Mouse (Mus musculus) urinary bladder, postnatal 14 days (tissue): ENCODE data around the gene Dmwd.
A peak's percentile ranks its signal among the peaks of the same experiment; 100 is the strongest.

Experiments
- DNase-seq: peaks from one replicate; pipeline ENCODE4 v3.0.0; 2021; ENCODE audit warnings: low spot score

Gene Dmwd

DNA sequence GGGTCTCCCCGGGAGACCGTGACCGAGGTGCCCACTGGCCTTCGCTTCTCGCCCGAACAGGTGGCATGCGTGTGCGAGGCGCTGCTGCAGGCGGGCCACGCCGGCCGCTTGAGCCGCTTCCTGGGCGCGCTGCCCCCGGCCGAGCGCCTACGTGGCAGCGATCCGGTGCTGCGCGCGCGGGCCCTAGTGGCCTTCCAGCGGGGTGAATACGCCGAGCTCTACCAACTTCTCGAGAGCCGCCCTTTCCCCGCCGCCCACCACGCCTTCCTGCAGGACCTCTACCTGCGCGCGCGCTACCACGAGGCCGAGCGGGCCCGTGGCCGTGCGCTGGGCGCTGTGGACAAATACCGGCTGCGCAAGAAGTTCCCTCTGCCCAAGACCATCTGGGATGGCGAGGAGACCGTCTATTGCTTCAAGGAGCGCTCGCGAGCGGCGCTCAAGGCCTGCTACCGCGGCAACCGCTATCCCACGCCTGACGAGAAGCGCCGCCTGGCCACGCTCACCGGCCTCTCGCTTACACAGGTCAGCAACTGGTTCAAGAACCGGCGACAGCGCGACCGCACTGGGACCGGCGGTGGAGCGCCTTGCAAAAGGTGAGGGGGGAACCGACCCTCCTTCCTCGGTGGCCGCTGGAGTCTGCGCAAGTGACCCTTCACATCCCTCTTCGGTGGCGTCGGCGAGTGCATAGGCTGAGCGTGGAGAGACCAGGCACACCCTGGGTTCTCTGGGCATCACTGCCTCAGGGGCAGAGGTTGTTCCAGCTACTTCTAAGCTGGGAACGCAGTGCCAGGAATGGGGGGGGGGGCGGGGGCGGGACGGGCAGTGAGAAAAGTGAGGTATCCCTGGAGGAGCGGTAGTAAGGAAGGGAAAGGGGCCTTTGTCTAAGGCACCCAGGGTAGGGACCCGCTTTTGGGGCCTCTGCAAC is 19.1 kb downstream of the Dmwd start:
- peak; percentile 55 for DNase-seq

DNA sequence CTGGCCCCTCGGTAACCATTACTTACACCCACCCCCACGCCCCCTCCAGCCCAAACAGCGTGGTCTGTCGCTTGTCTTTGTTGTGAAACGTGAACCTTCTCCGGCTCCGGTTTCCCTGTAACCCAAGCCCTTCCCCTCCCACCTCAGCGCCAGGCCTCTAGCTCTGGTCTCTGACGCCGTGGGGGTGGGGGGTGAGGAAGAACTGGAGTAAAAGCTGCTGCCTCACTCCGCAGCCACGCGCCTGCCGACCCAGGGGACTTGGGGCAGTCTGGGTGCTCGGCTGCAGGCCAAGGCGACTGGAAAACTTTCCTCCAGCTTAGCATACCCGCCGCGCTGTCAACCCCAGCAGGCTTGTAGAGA is 19.7 kb downstream of the Dmwd start:
- DNase-seq: peak; percentile 77

DNA sequence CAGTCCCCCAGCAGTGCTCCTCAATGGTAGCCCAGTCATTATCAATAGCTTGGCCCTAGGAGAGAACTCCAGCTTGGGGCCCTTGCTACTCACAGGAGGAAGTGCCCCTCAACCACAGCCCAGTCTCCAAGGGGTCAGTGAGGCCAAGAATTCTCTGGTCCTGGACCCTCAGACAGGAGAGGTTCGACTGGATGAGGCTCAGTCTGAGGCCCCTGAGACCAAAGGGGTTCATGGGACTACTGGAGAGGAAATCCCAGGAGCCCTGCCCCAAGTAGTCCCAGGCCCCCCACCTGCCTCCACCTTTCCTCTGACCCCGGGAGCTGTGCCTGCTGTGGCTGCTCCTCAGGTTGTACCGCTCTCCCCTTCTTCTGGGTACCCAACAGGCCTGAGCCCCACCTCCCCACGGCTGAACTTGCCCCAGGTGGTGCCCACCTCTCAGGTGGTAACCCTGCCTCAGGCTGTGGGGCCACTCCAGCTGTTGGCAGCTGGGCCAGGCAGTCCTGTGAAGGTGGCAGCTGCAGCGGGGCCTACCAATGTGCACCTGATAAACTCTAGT is 20.5 kb downstream of the Dmwd start:
- DNase-seq: no peak

DNA sequence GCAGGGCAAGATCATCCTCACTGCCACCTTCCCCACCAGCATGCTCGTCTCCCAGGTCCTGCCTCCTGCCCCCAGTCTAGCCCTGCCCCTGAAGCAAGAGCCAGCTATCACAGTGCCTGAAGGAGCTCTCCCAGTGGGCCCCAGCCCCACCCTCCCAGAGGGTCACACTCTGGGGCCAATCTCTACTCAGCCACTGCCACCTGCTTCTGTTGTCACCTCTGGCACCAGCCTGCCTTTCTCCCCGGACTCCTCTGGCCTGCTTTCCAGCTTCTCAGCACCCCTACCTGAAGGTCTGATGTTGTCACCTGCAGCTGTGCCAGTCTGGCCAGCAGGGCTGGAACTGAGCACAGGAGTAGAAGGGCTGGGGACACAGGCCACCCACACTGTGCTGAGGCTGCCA is 21.2 kb downstream of the Dmwd start:
- DNase-seq: no peak

DNA sequence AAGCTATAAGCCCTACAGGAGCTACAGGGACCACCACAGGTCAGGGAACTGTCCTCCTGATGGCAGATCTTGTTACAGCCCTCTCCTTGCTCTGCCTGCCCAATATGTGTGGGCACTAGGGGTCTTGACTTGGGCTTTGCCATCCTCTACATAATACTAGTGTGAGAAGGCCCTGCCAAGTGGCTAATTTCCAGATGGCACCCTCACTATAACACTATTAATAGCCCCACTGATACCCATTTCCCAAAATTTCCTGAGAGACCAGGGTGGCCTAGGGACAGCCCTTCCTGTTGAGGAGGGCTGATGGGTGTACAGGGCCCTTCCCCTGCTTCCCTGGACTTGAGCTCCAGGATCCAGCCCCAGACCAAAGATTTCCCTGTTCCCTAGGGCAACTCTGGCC is 21.8 kb downstream of the Dmwd start:
- no peak for DNase-seq

DNA sequence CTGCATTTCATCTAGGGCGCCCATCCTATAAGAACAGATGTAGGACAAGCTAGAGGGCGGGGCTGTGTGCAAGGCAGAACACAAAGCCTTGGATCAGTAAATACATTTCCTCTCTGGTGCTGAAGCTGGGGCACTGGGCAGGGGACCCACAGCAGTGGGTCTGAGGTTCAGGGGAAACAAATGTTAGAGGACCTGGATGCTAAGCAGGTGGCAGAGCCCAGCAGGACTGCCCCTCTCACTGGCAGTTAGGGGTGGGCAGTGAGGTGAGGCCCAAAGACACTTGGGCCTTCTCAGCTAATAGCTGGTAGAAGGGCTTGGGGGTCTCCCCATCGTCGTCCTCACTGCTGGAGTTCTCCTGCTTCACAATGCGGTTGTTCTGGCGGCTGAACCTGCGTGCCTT is 22.8 kb downstream of the Dmwd start:
- no peak for DNase-seq

DNA sequence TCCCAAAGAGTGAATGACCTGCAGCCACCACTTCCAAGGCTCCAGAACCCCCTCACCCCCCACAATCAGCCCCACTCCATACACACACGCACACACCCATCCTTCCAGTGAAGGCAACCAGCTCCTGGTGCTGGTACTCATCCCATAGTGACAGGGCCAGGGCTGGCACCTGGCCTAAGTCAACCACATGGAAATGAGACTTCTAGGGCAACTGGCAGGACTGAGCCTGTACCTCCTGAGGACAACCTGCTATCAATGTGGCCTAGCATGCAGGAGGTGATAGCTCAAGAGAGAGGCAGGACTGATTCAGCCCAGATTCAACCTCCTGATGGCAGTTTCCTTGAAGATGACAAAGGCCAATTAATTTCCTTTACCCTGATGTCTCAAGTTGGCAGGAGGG is 24.3 kb downstream of the Dmwd start:
- no peak for DNase-seq

DNA sequence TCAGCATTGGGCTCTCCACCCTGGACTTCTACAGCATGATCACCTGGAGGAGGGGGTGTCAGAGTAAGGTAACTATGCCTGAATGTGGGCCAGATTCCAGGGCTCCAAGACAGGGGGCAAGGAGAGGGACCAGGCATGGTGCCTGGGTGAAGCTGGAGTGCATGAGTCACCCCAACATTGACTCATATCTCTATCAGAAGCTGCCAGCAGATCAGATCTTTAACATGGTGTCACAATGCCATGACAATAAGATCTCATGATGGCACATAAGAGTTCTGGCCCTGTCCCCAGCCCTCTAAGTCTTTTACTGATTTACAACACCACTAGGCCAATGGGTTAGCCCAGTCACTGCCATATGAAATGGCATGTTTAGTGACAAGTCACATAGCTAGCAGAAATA is 27.7 kb downstream of the Dmwd start:
- DNase-seq: no peak

DNA sequence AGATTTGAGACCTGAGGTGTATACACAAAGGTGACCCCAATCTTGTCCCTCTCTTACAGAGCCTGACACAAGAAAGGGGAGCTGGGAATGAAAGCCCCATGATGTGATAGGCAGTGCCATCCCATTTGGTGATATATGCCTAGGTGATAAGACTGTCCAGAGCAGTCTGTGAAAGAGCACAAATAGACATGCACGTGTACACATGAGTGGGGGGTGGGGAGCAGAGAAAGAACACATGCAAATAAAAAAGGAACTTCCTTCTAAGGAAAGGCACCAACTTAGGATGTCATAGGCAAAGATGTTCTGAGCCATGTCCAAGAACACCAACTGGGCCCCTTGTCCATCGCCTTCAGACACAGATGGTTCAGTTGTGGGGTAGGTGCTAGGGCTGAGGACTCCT is 28.5 kb downstream of the Dmwd start:
- no peak for DNase-seq

DNA sequence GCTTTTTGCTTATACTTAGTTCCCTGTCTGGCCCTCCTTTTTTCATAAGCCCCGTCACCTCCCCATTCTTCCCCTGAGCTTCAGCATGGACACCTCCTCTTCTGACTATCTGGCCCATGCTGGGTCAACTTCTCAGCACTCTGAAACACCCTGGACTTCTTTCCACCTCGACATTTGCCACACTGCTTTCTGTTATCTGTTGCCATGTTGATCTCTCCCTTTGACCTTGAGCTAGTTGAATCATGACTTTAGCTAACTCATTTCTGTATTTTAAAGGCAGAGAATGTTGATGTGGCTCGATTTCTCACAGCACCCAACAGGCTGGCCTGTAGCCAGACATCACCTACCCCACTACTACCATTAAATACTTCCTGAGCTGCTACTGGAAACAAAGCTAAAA is 31.4 kb downstream of the Dmwd start:
- DNase-seq: no peak

DNA sequence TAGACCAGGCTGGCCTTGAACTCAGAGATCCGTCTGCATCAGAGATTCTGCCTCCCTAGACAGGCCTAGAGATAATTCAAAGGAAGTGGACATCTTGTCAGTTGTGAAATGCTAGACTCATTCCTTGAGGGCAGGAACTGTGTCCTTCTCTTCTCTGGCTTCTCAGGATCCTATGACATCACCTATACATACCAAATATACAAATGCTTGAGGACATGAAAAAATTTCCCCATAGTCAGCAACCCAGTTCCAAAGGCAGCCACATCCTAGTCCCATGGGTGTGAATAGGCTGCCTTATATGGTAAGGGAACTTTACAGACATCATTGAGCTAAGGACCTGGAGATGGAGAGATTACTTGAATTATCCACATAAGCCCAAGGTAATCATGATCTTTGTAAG is 33.5 kb downstream of the Dmwd start:
- DNase-seq: no peak

DNA sequence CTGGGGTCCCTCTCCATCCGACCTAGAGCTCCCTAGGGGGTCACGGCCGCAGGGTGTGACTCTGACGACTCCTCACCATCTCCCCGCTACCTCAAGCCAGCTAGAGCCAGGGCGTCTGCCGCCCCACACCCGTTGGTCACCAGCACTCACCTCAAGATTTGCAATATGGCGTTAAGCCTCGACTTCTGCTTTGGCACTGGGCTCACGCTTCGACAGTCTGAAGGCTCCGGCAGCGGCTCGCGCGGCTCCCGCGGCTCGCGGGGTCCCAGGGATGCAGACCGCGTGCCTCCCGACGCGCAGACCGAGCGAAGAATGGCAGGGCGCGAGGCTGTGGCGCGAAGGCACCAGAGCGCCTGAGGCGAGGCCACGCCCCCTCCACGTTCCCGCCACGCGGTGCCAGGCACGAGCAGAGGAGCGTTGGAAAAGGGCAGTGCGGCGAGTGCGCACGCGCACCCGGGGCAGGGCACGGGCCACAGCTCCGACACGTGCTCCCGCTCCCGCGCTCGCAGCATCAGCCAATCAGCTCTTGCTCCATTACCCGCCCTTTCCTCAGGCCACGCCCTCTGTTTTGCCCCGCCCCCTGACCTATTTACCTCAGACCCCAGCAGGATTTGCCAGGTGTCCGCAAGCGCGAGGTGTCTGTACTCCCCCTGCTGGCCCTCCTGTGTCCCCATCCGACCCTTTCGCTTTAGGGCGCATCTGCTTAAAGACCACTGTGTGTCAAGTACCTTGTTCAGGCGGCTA is 42.2 kb downstream of the Dmwd start, which contains the start of gene Gm4969:
Gm4969 (minus strand) TSS at position 341 of the 744 bp plus-strand sequence.
- peak; percentile 57 for DNase-seq

DNA sequence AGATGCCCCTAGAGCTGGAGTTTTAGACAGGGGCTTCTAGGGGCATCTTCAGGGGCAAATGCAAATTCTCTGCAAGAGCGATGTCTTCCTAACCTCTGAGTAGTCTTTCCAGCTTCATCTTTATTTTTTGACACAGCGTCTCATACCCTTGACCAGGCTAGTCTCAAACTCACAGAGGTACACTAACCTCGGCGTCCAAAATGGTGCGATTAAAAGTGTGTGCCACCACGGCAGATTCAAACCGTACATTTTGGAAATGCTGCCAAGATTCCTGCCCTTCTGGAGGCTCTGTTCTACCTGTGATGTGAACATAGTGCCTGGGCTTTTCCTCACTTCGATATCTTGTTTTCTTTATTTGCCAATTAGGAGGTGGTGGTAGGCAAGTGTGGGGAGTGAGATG is 43.1 kb downstream of the Dmwd start:
- DNase-seq: no peak

DNA sequence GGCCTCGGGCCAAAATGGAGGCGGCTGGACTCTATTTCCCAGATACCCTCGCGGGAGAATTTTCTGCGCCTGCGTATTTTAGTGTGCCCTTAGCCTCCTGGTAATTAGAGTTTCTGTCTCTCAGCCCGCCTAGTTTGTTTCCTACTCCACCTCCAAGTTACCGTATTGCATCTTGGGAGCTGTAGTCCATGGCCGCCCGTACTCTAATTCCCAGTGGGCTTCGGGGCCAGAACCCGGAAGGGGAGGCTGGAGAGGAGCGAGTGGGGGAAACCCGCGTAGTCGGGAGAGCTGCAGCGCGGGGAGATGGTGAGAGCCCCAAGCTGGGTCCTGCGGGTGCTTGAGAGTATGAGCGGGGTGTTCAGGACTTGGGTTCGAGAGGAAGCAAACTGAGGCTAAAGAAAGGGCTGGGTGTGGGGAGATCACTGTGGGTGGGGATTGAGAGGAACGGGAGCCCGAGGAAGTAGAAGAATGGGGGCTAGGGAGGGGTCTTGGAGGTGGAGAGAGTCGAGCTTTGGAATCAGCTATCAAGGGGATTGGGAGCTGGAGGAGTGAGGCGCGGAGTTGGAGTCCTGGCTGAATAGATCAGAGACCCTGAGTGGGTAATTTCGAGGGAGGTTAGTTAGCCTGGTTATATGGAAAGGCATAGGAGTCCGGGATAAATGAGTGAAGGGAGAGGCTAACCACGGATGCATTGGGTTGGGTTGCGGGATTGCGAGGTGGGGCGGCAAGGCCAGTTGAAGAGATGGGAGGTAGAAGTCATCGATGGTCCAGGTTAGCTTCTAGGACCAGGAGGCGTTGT is 43.8 kb downstream of the Dmwd start, which contains the start of gene Fbxo46:
Fbxo46 (plus strand) TSS at position 229 of the 799 bp plus-strand sequence.
- DNase-seq: peak; percentile 92

DNA sequence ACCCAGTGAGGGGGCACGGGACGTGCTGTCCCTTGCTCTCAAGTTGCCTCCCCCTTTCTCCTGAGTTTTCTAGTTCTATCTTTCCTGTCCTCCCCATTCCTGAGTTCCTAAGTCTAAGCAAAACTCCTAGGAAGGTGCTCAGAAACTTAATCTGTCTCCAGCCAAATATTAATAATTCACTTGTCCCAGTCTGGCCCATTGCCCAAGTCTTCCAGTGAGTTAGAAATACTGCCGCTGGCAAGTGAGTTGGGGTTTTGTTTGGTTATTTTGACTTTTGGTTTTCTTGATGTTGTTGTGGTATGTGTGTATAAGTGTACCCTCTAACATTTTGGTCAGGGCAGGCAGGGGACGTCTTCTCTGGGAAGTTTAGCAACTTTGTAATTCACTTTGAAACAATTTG is 45.7 kb downstream of the Dmwd start:
- no peak for DNase-seq

DNA sequence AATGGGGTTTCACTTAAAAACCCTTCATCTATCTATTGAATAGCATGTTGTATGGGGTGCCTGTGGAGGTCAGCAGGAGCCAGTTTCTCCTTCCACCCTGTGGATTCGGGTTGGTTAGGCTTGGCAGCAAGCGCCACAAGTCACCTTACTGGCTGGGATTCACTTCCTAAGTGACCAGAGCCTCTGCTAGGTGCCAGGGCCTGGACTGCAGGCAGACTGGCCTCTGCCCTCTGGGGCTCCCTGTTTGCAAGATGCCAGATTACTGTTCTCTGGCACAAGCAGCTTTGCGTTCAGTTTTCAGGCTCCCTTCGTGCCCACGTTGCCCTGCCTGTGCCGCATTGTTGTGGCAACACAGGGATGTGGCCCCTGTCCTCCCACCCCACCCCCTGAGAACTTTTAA is 48.7 kb downstream of the Dmwd start:
- no peak for DNase-seq

DNA sequence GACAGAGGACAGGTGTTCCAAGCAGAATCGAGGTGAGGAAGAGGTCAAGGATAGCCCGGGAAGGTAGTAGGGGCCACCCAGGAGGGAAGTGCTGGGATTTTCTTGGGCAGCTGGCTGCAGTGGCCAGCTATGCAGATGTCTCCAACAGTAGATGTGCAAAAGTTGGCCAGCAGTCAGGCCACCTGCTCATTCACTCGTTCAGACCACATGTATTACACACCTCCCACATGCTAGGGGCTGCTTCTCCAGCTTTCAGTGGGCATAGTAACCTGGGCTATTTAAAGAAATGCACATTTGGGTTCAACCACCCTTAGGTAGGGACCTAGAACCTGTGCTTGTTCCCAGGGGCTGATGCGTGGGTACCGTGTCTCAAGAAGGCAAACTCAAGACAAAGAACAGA is 51.7 kb downstream of the Dmwd start:
- DNase-seq: no peak

DNA sequence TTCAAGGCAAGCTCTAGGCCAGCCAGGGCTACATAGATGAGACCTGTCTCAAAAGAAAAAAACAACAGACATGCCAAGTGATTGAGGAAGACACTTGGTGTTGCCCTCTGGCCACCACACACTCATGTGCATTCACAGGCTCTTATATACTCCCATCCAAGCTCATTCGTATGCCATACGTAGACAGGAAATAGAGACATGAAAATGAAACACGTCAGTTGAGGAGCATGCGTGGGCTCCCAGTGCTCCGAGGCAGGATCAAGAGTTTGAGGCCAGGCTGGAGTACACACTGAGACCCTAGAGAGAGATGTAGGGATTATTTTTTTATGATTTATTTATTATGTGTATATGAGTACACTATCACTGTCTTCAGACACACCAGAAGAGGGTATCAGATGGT is 53.4 kb downstream of the Dmwd start:
- no peak for DNase-seq

DNA sequence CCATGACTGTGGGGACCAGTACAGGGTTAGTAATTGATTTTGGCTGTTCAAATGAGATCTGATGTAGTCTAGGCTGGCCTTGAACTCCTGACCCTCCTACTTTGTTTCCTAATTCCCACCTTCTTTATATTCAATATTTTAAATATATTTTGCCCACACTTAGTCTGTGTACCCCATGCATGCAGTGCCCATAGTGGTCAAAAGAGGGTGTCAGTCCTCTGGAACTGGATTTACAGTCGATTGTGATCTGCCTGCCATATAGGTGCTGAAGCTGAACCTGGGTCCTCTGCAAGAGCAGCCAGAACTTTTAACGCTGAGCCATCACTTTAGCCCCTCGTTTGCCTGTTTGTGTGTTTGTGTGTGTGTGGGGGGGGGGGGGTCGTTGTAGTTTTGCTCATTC is 54.6 kb downstream of the Dmwd start:
- DNase-seq: no peak

DNA sequence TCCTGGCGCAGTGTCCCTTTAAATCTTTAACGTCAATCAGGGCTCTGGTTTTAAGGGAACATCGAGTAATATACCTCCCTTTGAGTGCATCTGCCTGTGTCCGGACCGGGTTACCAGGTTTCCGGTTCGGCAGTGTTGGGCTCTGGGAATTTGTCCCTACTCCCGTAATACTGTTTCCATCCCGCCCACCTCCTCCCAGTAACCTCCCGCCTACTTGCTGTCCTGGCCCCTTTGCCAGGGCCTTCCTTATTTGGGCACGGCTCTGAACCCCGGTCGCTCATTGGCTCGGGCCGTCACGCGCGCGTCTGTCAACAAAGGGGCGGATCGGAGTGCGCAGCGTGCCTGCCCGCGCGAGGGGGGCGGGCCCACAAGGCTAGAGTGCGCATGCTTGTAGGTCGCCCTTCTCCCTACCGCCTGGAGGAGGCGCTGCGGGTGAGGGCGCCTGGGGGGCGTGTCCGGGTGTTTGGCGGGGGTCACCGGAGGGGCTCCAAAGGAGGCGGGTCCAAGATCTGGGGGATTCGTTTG is 55.4 kb downstream of the Dmwd start:
- DNase-seq: peak; percentile 98
